Mouse (Mus musculus): ENCODE results near the gene Speg.

DNA sequence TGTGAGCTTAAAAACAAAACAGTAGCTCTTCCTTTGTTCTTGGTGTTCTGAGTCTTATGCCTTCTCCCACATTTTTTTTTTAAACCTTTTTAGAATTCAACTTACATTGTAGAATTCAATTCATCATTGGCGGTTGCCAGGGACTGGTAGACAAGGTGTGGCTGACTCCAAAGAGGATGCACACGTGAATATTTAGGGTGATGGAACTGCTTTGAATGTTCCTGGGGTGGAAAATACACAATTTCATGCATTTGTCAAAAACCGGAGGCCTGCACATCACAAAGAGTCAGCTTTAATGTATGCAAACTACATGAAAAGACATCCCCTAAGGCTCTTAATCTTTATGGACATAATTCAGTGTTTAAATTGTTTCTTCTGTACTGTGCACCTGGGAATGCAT, 1.8 kb upstream of the Speg start:
- TF ChIP-seq CTCF (IDR thresholded peaks at IDR 0.05; ENCODE audit: borderline replicate concordance, control insufficient read depth, extremely low read depth, insufficient read depth, low read length, poor library complexity), result no peak
- TF ChIP-seq POLR2A (IDR thresholded peaks at IDR 0.05; ENCODE audit: control insufficient read depth, extremely low read depth, insufficient read depth, low read length, poor library complexity), result no peak
